Mouse (Mus musculus): Measurements from ENCODE around the gene Purb.

Purb gene

DNA sequence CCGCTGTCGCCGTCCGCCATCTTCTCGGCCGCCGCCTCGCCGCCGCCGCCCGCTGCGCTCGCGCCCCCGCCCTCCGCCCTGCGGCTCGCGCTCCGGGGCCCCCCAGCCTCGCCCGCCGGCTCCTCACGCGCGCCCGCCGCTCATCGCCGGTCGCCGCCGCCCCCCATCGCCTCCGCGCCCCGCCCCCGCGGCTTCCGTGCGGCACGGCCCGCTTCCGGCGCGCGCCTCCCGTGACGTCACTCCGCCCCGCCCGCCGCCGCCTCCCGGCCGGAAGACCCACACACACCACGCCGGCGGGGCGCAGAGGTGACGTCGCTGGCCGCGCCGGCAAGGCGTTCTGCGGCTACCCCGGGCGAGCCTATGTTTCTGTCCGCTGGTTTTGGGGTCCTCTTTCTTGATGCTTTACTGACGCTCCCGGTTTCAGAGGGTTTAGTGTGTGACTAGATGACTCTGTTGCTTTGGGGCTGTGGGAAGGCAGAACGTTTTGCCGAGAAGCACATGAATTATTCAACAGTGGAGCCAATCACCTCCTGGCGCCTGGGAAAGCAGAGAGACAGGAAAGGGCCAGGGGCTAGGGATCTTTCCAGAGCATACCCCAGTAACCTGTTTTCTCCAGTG, at the start of gene Purb:
TSS of gene Purb (minus strand) at position 51 of the 618 bp plus-strand sequence.
- in situ Hi-C loops (cut with MboI; ENCODE audit: unreplicated experiment in 2 of 2), result no loop called here

DNA sequence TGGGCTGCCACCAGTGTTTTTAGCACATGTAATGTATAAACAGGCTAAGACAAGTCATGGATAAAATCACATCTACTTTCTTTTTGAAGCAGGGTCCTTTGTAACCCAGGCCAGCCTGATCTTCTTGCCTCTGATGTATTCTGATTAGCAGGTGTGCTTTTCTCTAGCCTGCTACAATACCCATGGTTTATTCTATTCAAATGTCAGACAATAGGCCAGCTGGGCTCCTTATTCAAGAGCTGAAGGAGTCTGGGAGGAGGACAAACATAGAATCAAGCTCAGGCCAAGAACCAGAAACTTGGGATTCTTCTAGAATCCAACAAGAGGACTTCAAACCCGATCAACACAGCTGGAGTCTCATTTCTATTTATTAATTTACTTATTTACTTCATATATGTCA, 49.5 kb upstream of the Purb start:
- in situ Hi-C loops (cut with MboI; ENCODE audit: unreplicated experiment in 2 of 2), result loop anchor here (5.0 to 10.0 kb wide), 3 partner anchors 57 to 107 kb away; no protein-coding TSS in a partner anchor

DNA sequence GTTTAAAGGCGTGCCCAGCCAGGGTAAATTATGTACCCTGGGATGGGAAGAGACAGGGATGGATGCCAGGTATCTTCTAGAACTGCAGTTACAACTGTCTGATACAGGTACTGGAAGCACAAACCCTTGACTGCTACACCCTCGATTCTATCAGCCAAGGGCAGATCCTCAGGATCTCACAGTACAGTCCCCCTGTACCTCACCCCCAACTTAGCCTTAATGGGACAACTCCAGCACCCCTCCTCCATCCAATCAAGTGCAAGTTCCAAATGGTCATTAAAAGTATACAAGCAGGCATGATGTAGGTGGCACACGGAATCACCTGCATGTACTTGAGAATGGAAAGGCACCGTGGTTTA, 49.1 kb upstream of the Purb start:
- in situ Hi-C loops (cut with MboI; ENCODE audit: unreplicated experiment in 2 of 2), result loop anchor here (5.0 to 10.0 kb wide), 4 partner anchors 57 to 108 kb away; partner anchors contain the start of gene Ppia (in 1 of the 2)

DNA sequence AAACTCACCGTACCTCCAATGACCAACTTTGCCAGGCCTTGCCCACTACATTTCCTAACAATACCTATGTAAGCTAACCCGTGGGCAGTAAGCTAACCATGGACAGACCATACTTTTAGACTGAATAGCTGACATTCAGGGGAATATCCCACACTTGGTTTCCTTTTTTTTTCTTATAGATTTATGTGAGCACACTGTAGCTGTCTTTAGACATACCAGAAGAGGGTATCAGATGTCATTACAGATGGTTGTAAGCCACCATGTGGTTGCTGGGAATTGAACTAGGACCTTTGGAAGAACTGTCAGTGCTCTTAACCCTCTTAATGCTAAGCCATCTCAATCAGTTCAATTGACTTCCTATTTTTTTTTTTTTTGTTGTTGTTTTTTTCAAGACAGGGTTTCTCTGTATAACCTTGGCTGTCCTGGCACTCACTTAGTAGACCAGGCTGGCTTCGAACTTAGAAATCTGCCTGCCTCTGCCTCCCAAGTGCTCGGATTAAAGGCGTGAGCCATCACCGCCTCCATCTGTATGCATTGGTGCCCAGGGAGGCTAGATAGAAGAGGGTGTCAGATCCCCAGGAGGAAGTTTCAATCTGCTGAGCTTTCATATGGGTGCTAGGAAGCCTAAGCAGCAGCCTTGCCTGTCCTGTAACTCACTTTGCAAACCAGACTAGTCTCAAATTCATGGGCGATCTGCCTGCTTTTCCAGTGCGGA, 48.6 kb upstream of the Purb start:
- in situ Hi-C loops (cut with MboI; ENCODE audit: unreplicated experiment in 2 of 2), result loop anchor here (5.0 to 10.0 kb wide), 2 partner anchors 60 to 107 kb away; partner anchors contain the start of gene Ppia (in 1 of the 2)

DNA sequence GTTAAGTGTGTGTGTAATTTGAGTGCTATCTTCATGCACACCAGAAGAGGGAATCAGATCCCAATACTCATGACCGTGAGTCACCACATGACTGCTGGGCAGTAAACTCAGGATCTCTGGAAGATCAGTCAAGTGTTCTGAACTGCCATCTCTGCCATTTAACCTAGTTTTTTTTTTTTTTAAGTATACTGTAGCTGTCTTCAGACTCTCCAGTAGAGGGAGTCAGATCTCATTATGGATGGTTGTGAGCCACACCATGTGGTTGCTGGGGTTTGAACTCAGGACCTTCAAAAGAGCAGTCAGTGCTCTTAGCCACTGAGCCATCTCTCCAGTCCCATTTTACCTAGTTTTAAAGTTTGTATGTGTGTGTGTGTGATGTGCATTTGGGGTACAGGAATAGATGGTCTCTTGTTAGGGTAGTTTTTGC, 48.0 kb upstream of the Purb start:
- in situ Hi-C loops (cut with MboI; ENCODE audit: unreplicated experiment in 2 of 2), result loop anchor here (5.0 to 10.0 kb wide), 2 partner anchors 61 to 106 kb away; partner anchors contain the start of gene Ppia (in 1 of the 2)

DNA sequence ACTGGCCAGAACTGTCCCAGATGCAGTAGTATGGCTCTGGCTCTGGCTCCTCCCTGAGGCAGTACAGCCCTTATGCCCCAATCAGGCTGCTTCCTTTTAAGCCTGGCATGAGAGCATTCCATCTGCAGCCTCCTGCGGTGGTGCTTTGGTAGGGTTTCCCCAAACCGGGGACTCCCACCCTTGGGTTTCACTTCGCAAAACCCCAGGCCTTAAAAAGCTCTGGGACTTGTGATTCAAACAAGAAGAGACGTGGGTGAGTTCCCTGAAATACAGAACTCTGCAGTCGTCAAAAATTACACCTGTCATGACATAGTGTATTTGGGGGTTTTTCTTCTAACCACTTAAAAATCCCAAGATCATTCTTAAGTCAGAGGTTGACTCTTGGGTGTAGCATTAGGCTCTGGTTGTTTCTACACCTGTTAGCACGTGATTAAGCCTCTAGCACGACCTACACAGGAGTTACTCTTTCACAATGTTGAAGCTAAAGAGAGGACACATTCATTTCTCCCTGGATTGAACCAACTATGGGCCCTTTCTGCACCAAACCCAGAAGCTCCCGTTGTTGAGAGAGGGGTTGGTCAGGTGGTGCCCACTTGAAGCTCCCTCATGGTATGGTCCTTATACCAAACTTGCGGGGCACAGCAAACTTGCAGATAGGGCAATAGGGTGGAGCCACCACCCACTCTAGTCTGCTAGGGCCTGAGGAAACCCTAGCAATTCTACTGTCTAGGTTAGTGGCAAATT, 47.2 kb upstream of the Purb start:
- in situ Hi-C loops (cut with MboI; ENCODE audit: unreplicated experiment in 2 of 2), result loop anchor here (5.0 to 10.0 kb wide), 2 partner anchors 62 to 106 kb away; partner anchors contain the start of gene Ppia (in 1 of the 2)

DNA sequence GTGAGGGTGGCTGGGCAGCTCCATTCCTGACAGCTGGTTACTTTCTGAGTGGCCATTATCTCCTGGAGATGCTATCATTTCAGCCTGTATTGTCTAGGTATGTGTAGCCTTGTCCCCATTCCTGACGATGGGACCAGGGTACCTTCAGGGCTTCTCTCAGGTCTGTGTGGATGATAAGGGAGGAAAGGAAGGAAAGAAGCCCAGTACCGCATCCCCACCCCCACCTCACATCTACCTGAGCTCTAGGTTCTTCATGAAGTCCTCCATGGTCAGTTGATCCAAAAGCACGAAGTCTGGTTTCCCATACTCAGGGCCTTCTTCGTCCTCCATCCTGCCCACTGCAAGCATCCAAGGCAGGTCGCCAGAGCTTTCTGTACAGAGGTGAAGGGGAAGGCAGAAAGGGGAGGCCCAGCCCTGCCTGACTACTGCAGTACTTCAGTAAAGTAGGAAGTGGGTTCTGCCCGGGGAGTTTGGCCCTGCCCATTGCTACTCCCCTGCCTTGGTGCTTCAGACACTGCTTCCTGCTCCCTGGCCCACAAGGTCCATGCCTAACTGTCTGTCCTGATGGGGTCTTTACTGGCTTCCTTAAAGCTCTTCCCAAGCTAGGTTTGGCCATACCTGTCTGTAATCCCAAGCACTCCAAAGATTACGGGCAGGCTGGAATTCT, 44.9 kb upstream of the Purb start, which contains the start of gene Myo1g:
TSS of gene Myo1g (minus strand) at position 459 of the 667 bp plus-strand sequence.
- in situ Hi-C loops (cut with MboI; ENCODE audit: unreplicated experiment in 2 of 2), result loop anchor here (5.0 to 10.0 kb wide), 2 partner anchors 64 to 103 kb away; partner anchors contain the start of gene Ppia (in 1 of the 2)

DNA sequence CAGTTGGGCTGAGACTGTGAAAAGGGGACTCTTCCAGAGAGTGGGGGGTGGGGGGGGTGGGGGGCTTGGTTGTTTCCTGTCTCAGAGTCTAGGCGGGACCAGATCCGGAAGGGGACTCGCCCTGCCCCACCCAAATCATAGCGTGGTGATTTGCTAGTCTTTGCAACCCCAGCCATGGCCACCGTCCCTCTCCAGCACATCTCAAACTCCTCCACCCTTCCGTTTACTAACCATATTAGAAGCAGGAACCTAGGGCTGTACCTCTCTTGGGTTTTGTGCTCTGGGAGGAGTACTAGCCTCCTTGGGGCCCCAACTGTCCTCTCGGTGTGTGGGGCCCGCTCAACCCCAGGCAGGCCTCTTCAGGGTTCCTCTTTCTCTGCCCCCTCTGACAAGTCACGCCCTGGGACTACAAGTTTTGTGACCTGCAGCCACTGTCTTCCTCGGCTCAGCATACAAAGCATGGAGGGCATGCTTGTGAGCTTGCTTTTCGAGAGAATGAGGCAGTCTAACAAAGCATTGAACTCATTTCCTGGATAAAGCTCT, 43.8 kb upstream of the Purb start:
- in situ Hi-C loops (cut with MboI; ENCODE audit: unreplicated experiment in 2 of 2), result loop anchor here (5.0 to 10.0 kb wide), 2 partner anchors 65 to 102 kb away; partner anchors contain the start of gene Ppia (in 1 of the 2)

DNA sequence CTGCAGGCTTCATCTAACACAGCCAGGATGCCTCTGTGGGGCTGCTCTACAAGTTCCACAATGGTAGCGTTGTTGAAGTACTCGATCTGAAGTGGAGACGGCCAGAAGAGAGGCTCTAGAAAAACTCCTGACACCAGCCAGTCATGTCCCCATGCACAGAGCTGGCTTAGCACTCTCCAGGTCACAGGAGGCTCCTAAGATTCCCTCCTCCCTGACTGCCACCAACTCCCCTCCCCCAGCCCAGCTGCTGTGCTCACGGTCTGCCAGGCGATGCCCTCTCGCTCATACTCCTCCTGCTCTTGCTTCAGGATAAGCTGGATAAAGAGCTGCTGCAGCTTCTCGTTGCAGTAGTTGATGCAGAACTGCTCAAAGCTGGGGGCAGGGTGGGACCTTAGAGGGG, 39.1 kb upstream of the Purb start:
- in situ Hi-C loops (cut with MboI; ENCODE audit: unreplicated experiment in 2 of 2), result no loop called here

DNA sequence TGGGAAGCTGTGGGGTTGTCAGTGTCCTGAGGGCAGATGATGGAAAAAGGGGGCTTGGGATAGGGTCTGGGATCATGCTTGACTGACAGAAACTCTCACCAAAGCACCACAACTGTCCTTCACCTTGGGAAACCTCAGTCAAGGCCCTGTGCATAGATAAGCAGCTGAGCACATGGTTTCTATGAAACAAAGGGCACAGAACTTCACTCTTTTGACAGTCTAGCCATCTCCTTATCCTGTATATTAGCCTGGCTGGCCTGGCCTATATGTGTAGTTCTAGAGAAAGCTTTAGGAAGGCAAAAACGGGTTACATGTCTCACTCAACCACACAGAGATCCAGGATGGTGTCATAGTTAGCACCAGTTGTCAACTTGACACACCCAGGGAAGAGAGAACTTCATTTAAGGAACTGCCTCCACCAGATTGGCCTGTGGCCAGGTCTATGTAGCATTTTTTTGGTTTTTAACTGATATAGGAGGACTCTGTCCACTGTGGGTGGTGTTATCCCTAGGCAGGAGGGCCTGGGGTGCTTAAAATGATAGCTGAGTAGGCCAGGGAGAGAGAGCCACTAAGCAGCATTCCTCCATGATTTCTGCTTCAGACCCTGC, 32.7 kb upstream of the Purb start:
- in situ Hi-C loops (cut with MboI; ENCODE audit: unreplicated experiment in 2 of 2), result no loop called here

DNA sequence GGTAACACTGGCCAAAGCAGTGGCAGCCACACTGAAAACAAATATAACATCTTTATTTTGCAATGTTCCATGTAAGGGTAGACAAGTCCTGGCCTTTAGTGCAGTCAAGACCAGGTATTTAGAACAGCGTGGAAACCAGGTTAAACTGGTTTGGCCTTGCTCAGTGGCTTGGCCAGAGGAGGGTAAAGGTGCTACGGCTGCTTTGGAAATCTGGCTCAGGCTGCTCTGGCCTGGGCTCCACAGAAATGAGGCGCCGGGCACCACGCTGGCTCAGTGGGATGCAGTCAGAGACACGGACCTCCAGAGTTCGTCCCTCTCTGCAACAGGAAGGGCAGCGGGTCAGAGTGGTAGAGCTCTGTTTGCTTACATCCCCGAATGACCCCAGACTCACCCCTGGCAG, 30.8 kb upstream of the Purb start:
- in situ Hi-C loops (cut with MboI; ENCODE audit: unreplicated experiment in 2 of 2), result no loop called here

DNA sequence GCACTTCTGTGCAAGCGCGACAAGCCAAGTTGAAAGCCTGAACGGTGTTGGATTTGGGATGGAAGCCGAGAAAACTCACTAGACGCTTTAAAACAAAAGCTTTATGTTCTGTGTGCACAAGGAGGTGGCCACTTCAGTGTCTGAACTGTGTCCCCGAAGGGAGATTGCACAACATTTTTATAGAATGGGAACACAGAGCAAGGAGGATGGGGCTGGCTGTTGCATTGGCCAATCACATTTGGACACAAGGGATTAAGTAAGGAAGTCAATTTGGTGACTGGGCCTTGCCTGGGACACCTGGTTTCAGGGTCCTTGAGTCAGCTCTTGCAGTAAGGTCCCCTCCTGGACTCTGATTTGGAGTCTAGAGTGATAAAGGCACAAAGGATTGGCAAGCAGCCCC, 29.0 kb upstream of the Purb start:
- in situ Hi-C loops (cut with MboI; ENCODE audit: unreplicated experiment in 2 of 2), result no loop called here

DNA sequence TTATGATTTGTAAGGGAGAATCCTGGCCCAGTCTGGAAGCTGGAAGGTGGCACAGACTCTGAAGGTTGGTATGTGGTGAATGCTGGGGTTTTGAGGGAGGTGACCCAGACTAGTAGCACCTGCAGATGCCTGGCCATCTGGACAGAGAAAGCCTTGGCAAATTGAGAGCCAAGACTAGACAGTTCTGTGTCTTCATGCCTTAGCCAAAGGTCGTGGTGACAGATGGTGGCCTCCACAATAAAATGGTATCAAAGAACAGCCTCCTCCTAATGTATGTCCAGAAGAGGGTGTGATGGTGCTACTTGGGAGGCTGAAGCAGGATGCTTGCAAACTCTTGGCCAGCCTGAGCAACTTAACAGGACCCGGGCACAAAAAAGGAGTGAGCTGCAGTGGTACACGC, 28.5 kb upstream of the Purb start:
- in situ Hi-C loops (cut with MboI; ENCODE audit: unreplicated experiment in 2 of 2), result no loop called here

DNA sequence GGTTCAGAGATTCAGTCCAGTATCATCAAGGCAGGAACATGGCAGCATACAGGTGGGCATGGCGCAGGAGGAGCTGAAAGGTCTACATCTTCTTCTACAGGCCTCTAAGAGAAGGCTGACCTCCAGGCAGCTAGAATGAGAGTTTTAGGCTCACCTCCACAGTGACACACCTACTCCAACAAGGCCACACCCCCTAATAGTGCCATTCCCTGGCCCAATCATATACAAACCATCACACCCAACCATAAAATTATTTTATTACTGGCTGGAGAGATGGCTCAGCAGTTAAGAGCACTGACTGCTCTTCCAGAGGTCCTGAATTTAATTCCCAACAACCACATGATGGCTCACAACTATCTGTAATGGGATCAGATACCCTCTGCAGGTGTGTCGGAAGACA, 26.8 kb upstream of the Purb start:
- in situ Hi-C loops (cut with MboI; ENCODE audit: unreplicated experiment in 2 of 2), result no loop called here

DNA sequence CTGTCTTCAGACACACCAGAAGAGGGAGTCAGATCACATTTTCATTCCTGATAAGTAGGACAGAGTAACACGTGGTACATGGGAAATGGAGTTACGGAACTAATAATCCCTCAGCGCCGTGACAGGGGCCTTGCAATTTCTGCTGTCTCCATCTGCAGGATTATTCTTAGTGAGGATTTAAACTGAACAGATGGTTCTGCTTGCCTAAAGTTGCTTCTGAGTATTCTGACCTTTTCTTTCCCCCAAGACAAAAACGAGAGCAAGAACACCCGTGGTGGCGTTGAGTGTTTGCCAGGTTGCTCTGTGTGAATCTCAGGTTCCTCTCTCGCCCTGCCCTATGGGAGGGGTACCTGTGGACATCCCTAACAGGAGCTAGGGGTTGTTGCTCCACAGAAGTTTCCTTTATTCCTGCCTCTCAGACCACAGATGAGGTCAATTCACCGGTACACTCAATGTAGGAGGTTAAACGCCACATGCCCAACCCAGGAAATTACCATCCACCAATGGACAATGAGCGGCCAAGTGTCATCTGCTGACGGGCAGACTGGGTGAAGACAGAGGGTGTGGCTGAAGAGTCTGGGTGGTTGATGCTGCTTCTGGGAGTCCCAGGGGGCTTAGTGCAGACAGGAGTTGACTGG, 21.7 kb upstream of the Purb start:
- in situ Hi-C loops (cut with MboI; ENCODE audit: unreplicated experiment in 2 of 2), result no loop called here

DNA sequence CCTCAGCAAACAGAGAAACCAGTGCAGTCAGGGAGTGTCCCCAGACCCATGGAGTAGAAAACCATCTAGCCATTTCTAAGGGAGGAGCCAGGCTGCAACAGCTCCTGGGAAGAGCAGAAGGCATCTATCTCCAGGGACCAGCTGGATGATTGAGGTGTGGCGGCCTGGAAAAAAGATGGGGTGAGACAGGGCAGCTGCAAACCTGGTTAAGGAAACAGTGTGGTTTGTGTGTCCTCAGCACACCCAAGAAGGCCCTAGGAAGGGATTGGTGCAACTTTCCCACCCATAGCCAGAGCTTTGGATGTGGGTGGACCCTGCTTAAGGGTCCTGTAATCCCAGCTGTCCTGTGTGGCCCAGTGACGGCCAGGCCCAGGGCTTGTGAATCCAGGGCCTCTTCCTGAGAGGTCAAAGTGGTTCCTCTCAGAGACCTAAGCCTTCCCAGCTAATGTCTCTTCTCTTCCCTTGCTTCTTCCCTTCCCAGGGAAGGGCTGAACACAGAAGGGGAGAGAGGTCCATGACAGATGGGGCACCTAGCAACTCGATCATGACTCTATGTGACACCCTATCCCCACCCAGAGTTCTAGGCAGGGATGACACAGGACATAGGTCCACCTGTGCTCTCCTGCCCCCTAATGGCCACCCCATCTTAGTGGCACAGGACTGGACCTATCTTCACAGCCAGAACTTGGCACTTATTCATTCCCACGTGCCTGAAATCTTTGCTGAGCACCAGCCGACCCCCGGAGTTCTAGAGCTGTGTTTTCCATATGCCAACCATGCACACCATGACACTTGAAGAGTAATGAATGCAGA, 14.2 kb upstream of the Purb start:
- in situ Hi-C loops (cut with MboI; ENCODE audit: unreplicated experiment in 2 of 2), result loop anchor here in 1 of 2 experiments (5.0 kb wide), 1 partner anchor 58 kb away; no protein-coding TSS in a partner anchor

DNA sequence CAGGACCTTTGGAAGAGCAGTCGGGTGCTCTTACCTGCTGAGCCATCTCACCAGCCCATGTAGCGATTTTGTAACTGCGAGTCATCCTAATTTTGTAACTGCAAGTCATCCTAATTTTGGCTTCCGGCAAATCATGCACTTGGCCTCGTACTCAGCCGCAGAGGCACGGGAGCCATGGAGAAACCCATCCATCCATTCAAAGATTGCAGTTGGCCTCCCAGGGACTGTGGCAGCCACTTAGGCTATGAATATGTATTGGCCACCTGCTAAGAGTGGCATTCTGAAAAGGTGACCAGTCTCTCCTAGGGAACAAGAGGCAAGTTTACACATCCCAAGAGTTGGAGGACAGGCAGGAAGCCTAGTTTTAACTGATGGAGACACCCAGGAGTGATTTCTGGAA, 13.5 kb upstream of the Purb start:
- in situ Hi-C loops (cut with MboI; ENCODE audit: unreplicated experiment in 2 of 2), result no loop called here

DNA sequence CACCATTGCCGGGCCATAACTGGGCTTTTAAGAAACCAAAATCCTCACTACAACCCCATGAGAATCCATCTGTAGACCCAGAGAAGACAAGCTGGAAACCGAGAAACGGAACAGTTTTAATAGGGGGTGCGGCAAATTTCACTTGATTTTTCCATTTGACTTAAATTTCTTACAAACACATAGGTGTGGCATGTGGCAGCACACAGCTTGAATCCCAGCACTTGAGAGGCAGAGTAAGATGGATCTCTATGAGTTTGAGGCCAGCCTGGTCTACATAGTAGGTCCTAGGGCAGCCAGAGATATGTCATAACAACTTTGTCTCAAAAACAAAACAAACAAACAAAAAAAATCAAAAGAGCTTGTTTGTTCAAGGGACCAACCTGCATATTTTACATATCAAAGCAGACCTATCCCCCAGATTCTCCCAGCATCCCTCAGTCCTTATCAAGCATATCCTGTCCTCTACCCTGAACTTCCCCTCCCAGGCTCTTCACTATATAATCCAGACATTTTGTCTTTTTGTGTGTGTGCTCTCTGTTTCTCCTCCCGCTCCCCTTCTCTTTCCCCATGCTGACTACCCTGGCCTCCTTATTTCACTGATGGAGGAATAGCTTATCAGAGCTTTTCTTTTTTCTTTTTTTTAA, 12.4 kb upstream of the Purb start:
- in situ Hi-C loops (cut with MboI; ENCODE audit: unreplicated experiment in 2 of 2), result no loop called here

All from v-Abl transformed pro-B cells (cell line).